Mouse (Mus musculus) heart, embryonic 16.5 days (tissue): ENCODE results near the gene Hcn4. TPM values are rescaled to one million over a fixed set of nuclear protein-coding genes. Genes with fewer than 3 reads are reported as not detected.
A peak's percentile ranks its signal among the peaks of the same experiment; 100 is the strongest.

Source experiments
- ATAC-seq: fragments of 200-750 bp; cut with Nextera tagmentation; replicated peaks from 2 replicates; pipeline ENCODE4 v1.8.0; 2017; ENCODE audit warnings: moderate number of reproducible peaks; ENCODE audit not compliant: insufficient read depth, low FRiP score; ENCODE audit errors: extremely low read depth
- H3K27ac ChIP-seq: fragments of 300-500 bp; sonication (generic); 2 replicates; pipeline ENCODE4 v1.5.1; 2014; ENCODE audit warnings: mild to moderate bottlenecking, low read length, control low read depth, moderate library complexity
- H3K27me3 ChIP-seq: fragments of 300-500 bp; sonication (generic); 2 replicates; pipeline ENCODE4 v1.6.1; 2014; ENCODE audit warnings: low read length, mixed read lengths; ENCODE audit not compliant: control insufficient read depth, insufficient read depth
- H3K36me3 ChIP-seq: fragments of 300-500 bp; sonication (generic); 2 replicates; pipeline ENCODE4 v1.6.1; 2014; ENCODE audit not compliant: control insufficient read depth, insufficient read depth
- H3K4me1 ChIP-seq: fragments of 300-500 bp; sonication (generic); 2 replicates; pipeline ENCODE4 v1.6.1; 2014; ENCODE audit warnings: low read length, mixed read lengths; ENCODE audit not compliant: control insufficient read depth, insufficient read depth
- H3K4me2 ChIP-seq: fragments of 300-500 bp; sonication (generic); 2 replicates; pipeline ENCODE4 v1.6.1; 2014; ENCODE audit warnings: low read depth, mild to moderate bottlenecking, control low read depth, low read length
- H3K4me3 ChIP-seq: fragments of 300-500 bp; sonication (generic); 2 replicates; pipeline ENCODE4 v1.5.1; 2014; ENCODE audit warnings: mild to moderate bottlenecking, control low read depth, low read length
- H3K9ac ChIP-seq: fragments of 300-500 bp; sonication (generic); 2 replicates; pipeline ENCODE4 v1.6.1; 2014; ENCODE audit warnings: low read length, control low read depth
- H3K9me3 ChIP-seq: fragments of 300-500 bp; sonication (generic); replicated peaks from 2 replicates; pipeline ENCODE4 v1.6.1; 2016; ENCODE audit warnings: low read length; ENCODE audit not compliant: control insufficient read depth
- WGBS: fragments of 180-500 bp; shearing (Covaris S2); extraction: QIAGEN DNeasy Blood & Tissue Kit; methylation state at CpG from one replicate; pipeline ENCODE4 v1.1.7; 2014; 5-methylcytosine and 5-hydroxymethylcytosine counted together
- polyA plus RNA-seq: library from polyadenylated mRNA; unstranded; fragments of >200 nt; fragmentation: Nextera tagmentation; extraction: Ambion mirVana; gene quantifications from 2 replicates; pipeline ENCODE4 v1.2.1, GENCODE M21; 2015

Hcn4 gene
- 0.89 and 1.1 TPM in 2 replicates for polyA plus RNA-seq

- peak within 1 kb of the TSS; percentile 72 for H3K9ac ChIP-seq
- H3K27me3 ChIP-seq: peaks cover 34% of the 10 kb centered on the region
- peak; percentile 29; the same call in 1 of the 2 replicates for ATAC-seq
- WGBS: under 1% methylated on average over 89 of the region's 95 CpGs
- 0 out of 2 replicates have a peak, but pooled peaks cover 7% of the 10 kb centered on the region for H3K4me1 ChIP-seq
- H3K9me3 ChIP-seq: no peaks in the 10 kb centered on the region
- H3K4me2 ChIP-seq: peak within 1 kb of the TSS; percentile 82
- H3K27ac ChIP-seq: peak within 1 kb of the TSS; percentile 59
- H3K4me3 ChIP-seq: peak within 1 kb of the TSS; percentile 74
- H3K36me3 ChIP-seq: no peaks in the 10 kb centered on the region
Observed at GRCm38 (mm10) chr9:58823139-58823917, at the start of gene Hcn4. TSS of gene Hcn4 (plus strand) at chr9:58823412.

GRCm38 (mm10) chr9:58774761-58775160 lies 48.5 kb upstream of the Hcn4 start:
- H3K4me2 ChIP-seq: no peak overlapping the region
- H3K36me3 ChIP-seq: no peaks in the 10 kb centered on the region
- 0 out of 2 replicates have a peak, but pooled peaks cover 2% of the 10 kb centered on the region for H3K4me1 ChIP-seq
- H3K9ac ChIP-seq: no peak overlapping the region
- H3K27ac ChIP-seq: no peak overlapping the region
- no peaks in the 10 kb centered on the region for H3K27me3 ChIP-seq
- no peak for ATAC-seq
- H3K4me3 ChIP-seq: no peak overlapping the region
- H3K9me3 ChIP-seq: no peaks in the 10 kb centered on the region
- WGBS: 58% methylated on average over 3 of the region's 3 CpGs

GRCm38 (mm10) chr9:58775363-58775762 lies 47.8 kb upstream of the Hcn4 start:
- 16% methylated on average over 2 of the region's 2 CpGs for WGBS
- Histone ChIP-seq H3K9me3 (no peaks in the 10 kb centered on the region), H3K36me3 (no peaks in the 10 kb centered on the region), H3K27me3 (no peaks in the 10 kb centered on the region), H3K4me3 (no peak overlapping the region), H3K4me2 (no peak overlapping the region), H3K9ac (no peak overlapping the region), H3K4me1 (no peaks in the 10 kb centered on the region), H3K27ac (no peak overlapping the region)
- no peak for ATAC-seq

DNA sequence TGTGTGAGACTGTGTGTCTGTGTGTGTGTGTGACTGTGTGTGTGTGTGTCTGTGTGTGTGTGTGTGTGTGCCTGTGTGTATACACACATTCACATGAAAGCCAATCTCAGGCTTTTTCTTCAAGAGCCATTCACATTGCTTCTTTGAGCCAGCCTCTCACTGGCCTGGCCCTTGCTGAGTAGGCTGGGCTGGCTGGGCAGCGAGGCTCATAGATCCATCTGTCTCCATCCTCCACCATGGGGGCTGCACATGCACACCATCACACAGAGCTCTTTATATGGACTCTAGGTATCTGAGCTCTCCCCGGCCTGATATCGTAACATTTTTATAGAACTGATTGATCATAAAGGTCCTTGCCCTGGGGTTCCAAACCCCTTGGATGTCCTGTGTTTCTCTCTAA lies 33.7 kb upstream of the Hcn4 start:
- Histone ChIP-seq H3K9me3 (no peaks in the 10 kb centered on the region), H3K36me3 (no peaks in the 10 kb centered on the region), H3K27ac (no peak overlapping the region), H3K27me3 (no peaks in the 10 kb centered on the region), H3K4me3 (no peak overlapping the region), H3K4me2 (no peak overlapping the region), H3K4me1 (no peaks in the 10 kb centered on the region), H3K9ac (no peak overlapping the region)
- 86% methylated on average over 3 of the region's 3 CpGs for WGBS
- ATAC-seq: no peak

- no peaks in the 10 kb centered on the region for H3K27me3 ChIP-seq
- no peaks in the 10 kb centered on the region for H3K36me3 ChIP-seq
- H3K27ac ChIP-seq: no peak overlapping the region
- H3K4me3 ChIP-seq: no peak overlapping the region
- no peak overlapping the region for H3K9ac ChIP-seq
- no peaks in the 10 kb centered on the region for H3K9me3 ChIP-seq
- H3K4me1 ChIP-seq: peaks cover 16% of the 10 kb centered on the region
- no peak overlapping the region for H3K4me2 ChIP-seq
- WGBS: 55% methylated on average over 7 of the region's 7 CpGs
- peak; percentile 51; the same call in 1 of the 2 replicates for ATAC-seq
Observed at GRCm38 (mm10) chr9:58798155-58798554, 25.1 kb upstream of the Hcn4 start.

- ATAC-seq: no peak
- peaks cover 32% of the 10 kb centered on the region for H3K4me1 ChIP-seq
- no peak overlapping the region for H3K9ac ChIP-seq
- H3K9me3 ChIP-seq: no peaks in the 10 kb centered on the region
- H3K27ac ChIP-seq: no peak overlapping the region
- no peaks in the 10 kb centered on the region for H3K36me3 ChIP-seq
- no peak overlapping the region for H3K4me2 ChIP-seq
- 75% methylated on average over 2 of the region's 2 CpGs for WGBS
- H3K27me3 ChIP-seq: no peaks in the 10 kb centered on the region
- no peak overlapping the region for H3K4me3 ChIP-seq
Observed at GRCm38 (mm10) chr9:58801441-58801840, 21.8 kb upstream of the Hcn4 start.

- Histone ChIP-seq H3K9me3 (no peaks in the 10 kb centered on the region), H3K27ac (no peak overlapping the region), H3K27me3 (no peaks in the 10 kb centered on the region), H3K4me1 (peaks cover 33% of the 10 kb centered on the region), H3K4me3 (no peak overlapping the region), H3K4me2 (no peak overlapping the region), H3K9ac (no peak overlapping the region), H3K36me3 (no peaks in the 10 kb centered on the region)
- 40% methylated on average over 4 of the region's 4 CpGs for WGBS
- no peak for ATAC-seq
Observed at GRCm38 (mm10) chr9:58802294-58802693, 20.9 kb upstream of the Hcn4 start.

DNA sequence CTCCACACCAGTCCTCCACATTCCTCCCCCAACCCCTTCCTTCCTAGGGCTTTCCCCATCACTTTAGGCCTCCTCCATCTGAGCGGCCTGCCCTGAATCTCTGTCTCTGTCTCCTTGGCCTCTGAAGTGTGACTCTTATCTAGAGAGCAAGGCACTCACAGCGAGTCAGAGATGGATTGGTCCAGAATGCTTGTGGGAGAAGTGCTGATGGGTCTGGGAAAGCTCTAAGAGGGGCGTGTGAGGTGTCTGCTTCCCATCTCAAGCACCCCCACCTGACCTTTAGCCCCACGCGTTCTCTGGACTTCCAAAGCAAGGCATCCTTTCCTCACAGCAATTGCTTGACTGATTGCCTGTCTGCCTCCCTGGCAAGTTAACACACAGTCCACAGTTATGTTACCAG lies 20.4 kb upstream of the Hcn4 start:
- Histone ChIP-seq H3K36me3 (no peaks in the 10 kb centered on the region), H3K9ac (no peak overlapping the region), H3K4me2 (no peak overlapping the region), H3K27ac (no peak overlapping the region), H3K4me3 (no peak overlapping the region), H3K27me3 (no peaks in the 10 kb centered on the region), H3K9me3 (no peaks in the 10 kb centered on the region), H3K4me1 (peaks cover 35% of the 10 kb centered on the region)
- peak; percentile 53 for ATAC-seq
- WGBS: 12% methylated on average over 5 of the region's 5 CpGs

DNA sequence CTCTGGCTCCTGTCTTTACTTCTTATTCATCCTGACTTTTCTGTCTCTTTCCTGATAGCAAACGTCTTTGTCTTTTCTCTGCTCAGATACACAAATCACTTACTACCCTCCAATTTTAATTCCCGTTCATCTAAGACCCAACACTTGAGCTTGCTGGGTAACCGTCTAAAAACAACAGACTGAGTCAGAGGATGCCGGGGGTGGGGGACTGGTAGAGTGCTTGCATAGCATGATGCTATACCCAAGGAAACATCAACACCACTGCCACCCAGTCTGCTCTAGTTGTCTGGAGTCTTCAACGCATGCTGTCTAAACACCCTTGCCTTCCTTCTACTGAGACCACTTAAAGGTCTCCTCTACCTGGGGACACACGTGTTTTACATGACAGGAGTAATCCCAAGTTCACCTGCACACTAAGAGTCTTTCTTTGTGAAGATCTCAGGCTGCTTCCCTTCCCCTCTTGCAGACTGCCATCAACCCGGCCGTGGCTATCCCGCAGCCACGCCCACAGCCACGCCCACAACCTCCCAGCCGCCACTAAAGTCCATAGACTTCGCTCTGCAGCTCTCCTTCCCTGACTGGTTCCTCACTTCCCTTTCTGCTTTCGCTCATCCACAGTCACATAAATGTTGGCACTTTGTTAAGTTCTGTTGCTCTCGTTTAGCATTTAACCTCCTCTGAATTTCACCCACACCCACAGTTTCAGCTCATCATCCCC lies 17.5 kb upstream of the Hcn4 start:
- Histone ChIP-seq H3K36me3 (no peaks in the 10 kb centered on the region), H3K9ac (no peak overlapping the region), H3K4me2 (peak overlapping the region; percentile 66), H3K27me3 (no peaks in the 10 kb centered on the region), H3K27ac (no peak overlapping the region), H3K4me3 (peak overlapping the region; percentile 23), H3K4me1 (peaks cover 38% of the 10 kb centered on the region), H3K9me3 (no peaks in the 10 kb centered on the region)
- peak; percentile 54; the same call in 1 of the 2 replicates for ATAC-seq
- 11% methylated on average over 15 of the region's 15 CpGs for WGBS
